Mouse (Mus musculus) kidney, embryonic 15.5 days (tissue): ENCODE data around the gene Atxn7. TPM values are rescaled to one million over a fixed set of nuclear protein-coding genes. Genes with fewer than 3 reads are reported as not detected.
"Not testable (repeated sequence)": the region's sequence is repeated elsewhere in the genome, so short reads cannot be mapped to it uniquely, and the experiment has no call there.

Experiments used
- ATAC-seq: fragments of 200-750 bp; cut with Nextera tagmentation; replicated peaks from 2 replicates; pipeline ENCODE4 v1.8.0; 2017; ENCODE audit warnings: moderate TSS enrichment; ENCODE audit not compliant: low FRiP score
- H3K27ac ChIP-seq: fragments of 300-500 bp; sonication (generic); 2 replicates; pipeline ENCODE4 v1.5.1; 2015; ENCODE audit warnings: mild to moderate bottlenecking, inconsistent platforms
- H3K27me3 ChIP-seq: fragments of 300-500 bp; sonication (generic); 2 replicates; pipeline ENCODE4 v1.6.1; 2015; ENCODE audit warnings: inconsistent platforms
- H3K36me3 ChIP-seq: fragments of 300-500 bp; sonication (generic); 2 replicates; pipeline ENCODE4 v1.6.1; 2015; ENCODE audit warnings: inconsistent platforms
- H3K4me1 ChIP-seq: fragments of 300-500 bp; sonication (generic); 2 replicates; pipeline ENCODE4 v1.6.1; 2015; ENCODE audit warnings: inconsistent platforms
- H3K4me2 ChIP-seq: fragments of 300-500 bp; sonication (generic); 2 replicates; pipeline ENCODE4 v1.6.1; 2015; ENCODE audit warnings: moderate library complexity, mild to moderate bottlenecking, inconsistent platforms
- H3K4me3 ChIP-seq: fragments of 300-500 bp; sonication (generic); replicated peaks from 2 replicates; pipeline ENCODE4 v1.5.1; 2015; ENCODE audit warnings: mild to moderate bottlenecking, inconsistent platforms
- H3K9ac ChIP-seq: fragments of 300-500 bp; sonication (generic); 2 replicates; pipeline ENCODE4 v1.6.1; 2015; ENCODE audit warnings: mild to moderate bottlenecking, inconsistent platforms
- H3K9me3 ChIP-seq: fragments of 300-500 bp; sonication (generic); replicated peaks from 2 replicates; pipeline ENCODE4 v1.6.1; 2016; ENCODE audit warnings: inconsistent platforms
- WGBS: fragments of 180-500 bp; shearing (Covaris S2); methylation state at CpG from one replicate; pipeline ENCODE4 v1.1.7; 2015; ENCODE audit warnings: mixed read lengths; 5-methylcytosine and 5-hydroxymethylcytosine counted together
- polyA plus RNA-seq: library from polyadenylated mRNA; unstranded; fragments of >200 nt; fragmentation: Nextera tagmentation; extraction: Ambion mirVana; gene quantifications from 2 replicates; pipeline ENCODE4 v1.2.1, GENCODE M21; 2015

Atxn7 gene
- polyA plus RNA-seq, result 3.9 and 4.2 TPM in 2 replicates

DNA sequence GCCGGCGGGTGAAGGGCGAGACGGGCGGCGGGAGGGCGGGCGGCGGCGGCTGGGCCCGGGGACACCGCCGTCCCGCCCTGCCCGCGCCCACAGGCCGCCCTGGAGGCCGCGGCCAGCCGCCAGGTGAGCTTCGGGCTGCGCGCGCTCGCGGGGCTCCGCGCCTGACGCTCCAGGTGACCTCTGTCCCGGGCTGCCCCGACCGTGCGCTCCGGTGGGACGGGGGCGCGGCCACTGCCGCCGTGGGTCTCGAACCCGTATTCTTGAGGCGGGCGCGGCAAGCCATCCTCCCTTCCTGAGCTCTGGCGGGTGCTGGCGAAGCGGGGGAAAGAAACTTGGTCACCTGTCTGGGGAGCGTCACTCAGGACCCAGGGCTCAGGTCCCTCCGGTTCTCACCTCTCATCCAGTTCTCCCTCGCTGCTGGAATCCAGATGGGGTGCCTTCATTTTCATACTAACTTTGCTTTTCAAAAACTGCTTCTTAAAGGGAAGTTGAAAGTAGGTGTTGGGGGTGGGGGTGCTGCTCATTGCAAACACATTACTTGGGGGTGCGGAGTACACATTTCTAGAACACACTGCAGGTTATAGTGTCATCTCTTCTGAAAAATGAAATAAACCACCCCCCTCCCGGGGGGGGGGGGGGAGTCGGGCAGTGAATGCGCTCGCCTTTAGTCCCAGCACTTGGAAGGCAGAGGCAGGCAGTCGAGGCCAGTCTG lies at the start of gene Atxn7, which contains the start of gene Thoc7:
Gene Atxn7 (plus strand): TSS at position 40 of the 712 bp plus-strand sequence.
Gene Thoc7 (minus strand): TSS at position 452 of the 712 bp plus-strand sequence.
- 4% methylated on average over 48 of the region's 56 CpGs for WGBS
- Histone ChIP-seq H3K36me3 (no peaks in the 10 kb centered on the region), H3K4me3 (peak within 1 kb of the TSS; percentile 90), H3K27me3 (no peaks in the 10 kb centered on the region), H3K9ac (peak within 1 kb of the TSS; percentile 95), H3K4me2 (peak within 1 kb of the TSS; percentile 67), H3K9me3 (no peaks in the 10 kb centered on the region), H3K4me1 (peaks cover 14% of the 10 kb centered on the region), H3K27ac (peak within 1 kb of the TSS; percentile 89)
- ATAC-seq, result peak; percentile 72

- H3K27ac ChIP-seq, result no peak within 1 kb of the TSS
- WGBS, result 30% methylated on average over 1 of the region's 1 CpGs
- H3K4me2 ChIP-seq, result no peak within 1 kb of the TSS
- H3K36me3 ChIP-seq, result no peaks in the 10 kb centered on the region
- no peaks in the 10 kb centered on the region for H3K4me1 ChIP-seq
- H3K9me3 ChIP-seq, result no peaks in the 10 kb centered on the region
- no peak for ATAC-seq
- no peak within 1 kb of the TSS for H3K4me3 ChIP-seq
- no peak within 1 kb of the TSS for H3K9ac ChIP-seq
- H3K27me3 ChIP-seq, result no peaks in the 10 kb centered on the region
Measured at GRCm38 (mm10) chr14:13914387-13915082, 46.7 kb upstream of the Atxn7 start, which contains the start of gene Gm281. Gm281 (minus strand) TSS chr14:13914478.

- 77% methylated on average over 4 of the region's 4 CpGs for WGBS
- Histone ChIP-seq H3K4me3 (no peak overlapping the region), H3K27me3 (no peaks in the 10 kb centered on the region), H3K9ac (no peak overlapping the region), H3K27ac (no peak overlapping the region), H3K4me2 (no peak overlapping the region), H3K9me3 (no peaks in the 10 kb centered on the region), H3K4me1 (no peaks in the 10 kb centered on the region), H3K36me3 (no peaks in the 10 kb centered on the region)
- ATAC-seq, result no peak
Measured at GRCm38 (mm10) chr14:13915207-13915606, 46.0 kb upstream of the Atxn7 start.

DNA sequence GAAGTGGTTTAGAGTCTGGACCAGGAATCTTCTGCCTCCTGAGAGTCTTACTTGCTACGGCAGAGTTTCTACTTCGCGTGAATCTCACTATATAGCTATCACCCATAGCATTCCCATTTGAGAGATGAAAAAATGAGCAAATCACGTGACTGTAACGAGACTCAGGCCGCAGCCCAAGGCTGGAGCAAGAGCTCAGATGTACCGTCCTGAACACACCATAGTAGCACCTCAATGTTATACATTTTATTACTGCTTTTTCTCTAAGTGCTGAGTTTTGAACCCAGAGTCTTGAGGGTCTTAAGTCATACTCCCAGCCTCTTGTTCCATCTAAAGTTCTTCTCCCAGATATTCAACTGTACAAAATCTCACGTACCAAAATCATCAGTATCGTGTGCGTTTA lies 44.0 kb upstream of the Atxn7 start:
- no peaks in the 10 kb centered on the region for H3K27me3 ChIP-seq
- no peaks in the 10 kb centered on the region for H3K36me3 ChIP-seq
- H3K27ac ChIP-seq, result no peak overlapping the region
- H3K9ac ChIP-seq, result no peak overlapping the region
- WGBS, result 84% methylated on average over 10 of the region's 10 CpGs
- H3K4me1 ChIP-seq, result no peaks in the 10 kb centered on the region
- ATAC-seq, result no peak
- no peak overlapping the region for H3K4me2 ChIP-seq
- H3K9me3 ChIP-seq, result no peaks in the 10 kb centered on the region
- H3K4me3 ChIP-seq, result no peak overlapping the region

DNA sequence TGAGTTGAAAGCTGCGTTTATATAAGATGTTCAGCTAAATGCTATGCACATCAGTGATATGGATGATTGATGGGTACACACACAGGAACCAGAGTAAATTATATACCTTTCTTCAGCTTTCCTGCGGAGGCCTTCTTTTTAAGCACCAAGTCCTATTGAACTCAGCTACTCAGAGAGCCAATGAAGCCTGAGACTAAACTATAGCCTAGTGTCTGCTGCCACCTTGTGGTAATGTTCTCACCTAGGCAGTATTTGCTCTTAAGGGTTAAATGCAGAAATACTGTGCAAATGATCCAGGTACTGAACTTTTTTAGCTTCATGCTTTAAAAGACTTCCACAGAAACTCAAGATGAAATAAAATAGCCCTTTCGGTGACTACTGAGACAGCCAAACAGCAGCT lies 43.6 kb upstream of the Atxn7 start:
- no peaks in the 10 kb centered on the region for H3K9me3 ChIP-seq
- no peak; the same call in 1 of the 2 replicates for ATAC-seq
- H3K4me3 ChIP-seq, result no peak overlapping the region
- WGBS, result 39% methylated on average over 3 of the region's 3 CpGs
- H3K4me1 ChIP-seq, result no peaks in the 10 kb centered on the region
- H3K36me3 ChIP-seq, result no peaks in the 10 kb centered on the region
- no peak overlapping the region for H3K27ac ChIP-seq
- H3K4me2 ChIP-seq, result no peak overlapping the region
- H3K27me3 ChIP-seq, result no peaks in the 10 kb centered on the region
- H3K9ac ChIP-seq, result no peak overlapping the region

- peak overlapping the region; percentile 38 for H3K4me3 ChIP-seq
- no peak overlapping the region for H3K9ac ChIP-seq
- 25% methylated on average over 31 of the region's 31 CpGs for WGBS
- peak overlapping the region; percentile 62 for H3K4me2 ChIP-seq
- H3K27ac ChIP-seq, result no peak overlapping the region
- no peaks in the 10 kb centered on the region for H3K27me3 ChIP-seq
- H3K4me1 ChIP-seq, result peaks cover 10% of the 10 kb centered on the region; the same call in 1 of the 2 replicates
- ATAC-seq, result peak; percentile 70
- H3K9me3 ChIP-seq, result 0 out of 2 replicates have a peak, but pooled peaks cover 8% of the 10 kb centered on the region
- H3K36me3 ChIP-seq, result no peaks in the 10 kb centered on the region
Measured at GRCm38 (mm10) chr14:13933290-13934051, 27.8 kb upstream of the Atxn7 start.

GRCm38 (mm10) chr14:13934052-13934371 lies 27.2 kb upstream of the Atxn7 start:
- Histone ChIP-seq H3K4me1 (peaks cover 10% of the 10 kb centered on the region; the same call in 1 of the 2 replicates), H3K36me3 (no peaks in the 10 kb centered on the region), H3K9ac (no peak overlapping the region), H3K27ac (no peak overlapping the region), H3K4me2 (peak overlapping the region; percentile 62), H3K4me3 (peak overlapping the region; percentile 38), H3K9me3 (0 out of 2 replicates have a peak, but pooled peaks cover 8% of the 10 kb centered on the region), H3K27me3 (no peaks in the 10 kb centered on the region)
- 49% methylated on average over 5 of the region's 5 CpGs for WGBS
- no peak for ATAC-seq

DNA sequence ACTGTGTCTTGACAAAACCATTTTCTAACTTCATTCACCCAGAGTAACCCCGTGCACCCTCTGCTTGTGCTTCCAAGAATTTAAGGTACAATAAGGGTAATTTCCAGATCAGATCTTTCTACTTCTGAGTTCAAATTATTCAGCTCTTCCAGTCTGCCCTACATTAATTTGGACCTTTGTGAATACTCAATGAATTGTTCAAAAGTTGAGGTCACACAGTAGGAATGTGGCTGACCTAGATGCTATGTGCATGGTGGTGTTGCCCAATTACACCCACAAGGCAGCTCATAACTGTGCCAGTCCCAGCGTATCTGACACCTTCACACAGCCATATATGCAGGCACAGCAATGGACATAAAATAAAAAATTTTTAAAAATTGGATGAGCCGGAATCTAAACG lies 16.6 kb upstream of the Atxn7 start:
- WGBS, result 94% methylated on average over 4 of the region's 4 CpGs
- no peak for ATAC-seq
- H3K9me3 ChIP-seq, result no peaks in the 10 kb centered on the region
- H3K27ac ChIP-seq, result no peak overlapping the region
- no peaks in the 10 kb centered on the region for H3K27me3 ChIP-seq
- no peak overlapping the region for H3K4me2 ChIP-seq
- H3K4me3 ChIP-seq, result no peak overlapping the region
- H3K4me1 ChIP-seq, result no peaks in the 10 kb centered on the region
- H3K36me3 ChIP-seq, result peaks cover 30% of the 10 kb centered on the region
- H3K9ac ChIP-seq, result no peak overlapping the region

DNA sequence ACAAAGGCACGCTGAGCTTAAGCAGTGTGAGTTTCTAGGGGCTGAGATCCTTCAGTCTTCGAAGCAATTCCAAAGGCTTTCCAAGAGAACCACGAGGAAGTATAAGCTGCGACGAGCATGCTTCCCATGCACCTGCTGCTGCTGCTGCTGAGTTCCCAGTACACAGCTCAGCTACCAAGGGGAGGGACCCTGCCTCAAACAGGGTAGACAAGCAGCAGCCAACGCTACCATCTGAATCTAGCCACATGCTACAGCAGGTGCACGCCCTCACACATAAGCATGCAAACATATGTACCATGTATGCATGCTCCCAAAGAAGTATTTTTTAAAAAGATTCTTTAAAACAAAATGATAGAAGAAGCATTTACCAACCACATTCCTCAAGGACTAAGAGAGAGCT lies 12.9 kb upstream of the Atxn7 start:
- Histone ChIP-seq H3K27ac (no peak overlapping the region), H3K27me3 (no peaks in the 10 kb centered on the region), H3K4me1 (no peaks in the 10 kb centered on the region), H3K9ac (no peak overlapping the region), H3K4me3 (no peak overlapping the region), H3K4me2 (no peak overlapping the region), H3K9me3 (no peaks in the 10 kb centered on the region), H3K36me3 (peaks cover 56% of the 10 kb centered on the region)
- WGBS, result 93% methylated on average over 7 of the region's 7 CpGs
- no peak for ATAC-seq

DNA sequence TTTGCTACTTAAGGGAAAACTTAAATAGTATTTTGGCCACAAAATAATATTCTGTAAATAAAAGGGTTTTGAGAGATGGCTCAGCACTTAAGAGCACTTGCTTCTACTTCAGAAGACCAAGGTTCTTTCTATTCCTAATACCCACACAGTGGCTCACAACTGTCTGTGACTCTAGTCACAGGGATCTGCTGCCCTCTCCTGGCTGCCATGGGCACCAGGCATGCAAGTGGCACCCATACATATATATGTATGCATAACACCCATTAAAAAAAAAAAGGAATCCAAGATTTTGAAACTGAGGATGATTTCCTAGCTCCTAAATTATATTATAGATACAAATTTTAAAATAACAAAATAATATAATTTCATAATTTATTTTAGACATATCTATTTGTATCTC lies 10.8 kb upstream of the Atxn7 start:
- Histone ChIP-seq H3K27me3 (no peaks in the 10 kb centered on the region), H3K4me2 (no peak overlapping the region), H3K4me1 (no peaks in the 10 kb centered on the region), H3K4me3 (no peak overlapping the region), H3K27ac (no peak overlapping the region), H3K36me3 (peaks cover 70% of the 10 kb centered on the region), H3K9ac (no peak overlapping the region), H3K9me3 (no peaks in the 10 kb centered on the region)
- ATAC-seq, result no peak

GRCm38 (mm10) chr14:13952151-13952550 lies 9.1 kb upstream of the Atxn7 start:
- not testable (repeated sequence) for H3K27ac ChIP-seq, H3K9ac ChIP-seq, H3K4me1 ChIP-seq, ATAC-seq, H3K4me2 ChIP-seq, H3K4me3 ChIP-seq, H3K27me3 ChIP-seq, H3K9me3 ChIP-seq
- peaks cover 73% of the 10 kb centered on the region for H3K36me3 ChIP-seq
- WGBS, result 96% methylated on average over 3 of the region's 3 CpGs

DNA sequence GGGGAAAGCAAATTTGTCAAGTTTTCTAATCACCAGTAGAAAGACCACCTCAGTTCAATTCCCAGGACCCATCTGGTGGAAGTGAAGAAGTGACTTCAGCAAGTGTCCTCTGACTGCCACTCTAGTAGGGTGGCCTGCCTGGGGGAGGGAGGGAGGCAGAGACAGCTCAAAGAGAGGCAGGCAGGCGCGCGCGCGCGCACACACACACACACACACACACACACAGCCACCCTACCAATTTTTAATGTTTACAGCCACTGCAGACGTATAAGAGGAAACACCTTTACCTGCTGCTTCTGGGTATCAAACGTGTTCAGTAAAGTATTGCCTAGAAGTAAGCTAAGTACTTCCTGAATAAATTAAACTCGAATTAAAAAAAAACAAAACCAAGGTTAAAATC lies 1.2 kb upstream of the Atxn7 start:
- H3K4me3 ChIP-seq, result peak overlapping the region; percentile 90
- ATAC-seq, result peak; percentile 49; the same call in 1 of the 2 replicates
- H3K4me1 ChIP-seq, result peaks cover 14% of the 10 kb centered on the region
- no peaks in the 10 kb centered on the region for H3K27me3 ChIP-seq
- peak overlapping the region; percentile 95 for H3K9ac ChIP-seq
- WGBS, result 2% methylated on average over 9 of the region's 9 CpGs
- peaks cover 11% of the 10 kb centered on the region for H3K36me3 ChIP-seq
- H3K9me3 ChIP-seq, result no peaks in the 10 kb centered on the region
- peak overlapping the region; percentile 67 for H3K4me2 ChIP-seq
- H3K27ac ChIP-seq, result peak overlapping the region; percentile 89
